Mouse (Mus musculus) brown adipose tissue, adult 24 weeks (tissue): Measurements from ENCODE around the gene Gm44503. TPM values are rescaled to one million over a fixed set of nuclear protein-coding genes. Genes with fewer than 3 reads are reported as not detected.
A peak's percentile ranks its signal among the peaks of the same experiment; 100 is the strongest.

Source experiments
- H3K27ac ChIP-seq: fragments of 200-500 bp; replicated peaks from 2 replicates; pipeline ENCODE4 v1.5.1; 2012; ENCODE audit warnings: low read depth, mild to moderate bottlenecking, low read length
- H3K4me1 ChIP-seq: fragments of 200-500 bp; 2 replicates; pipeline ENCODE4 v1.6.1; 2012; ENCODE audit warnings: low read length, mixed read lengths; ENCODE audit not compliant: control insufficient read depth, insufficient read depth, insufficient read length
- H3K4me3 ChIP-seq: fragments of 200-500 bp; 2 replicates; pipeline ENCODE4 v1.5.1; 2012; ENCODE audit warnings: low read depth, mild to moderate bottlenecking, low read length, moderate library complexity; ENCODE audit not compliant: insufficient read depth
- polyA plus RNA-seq: library from polyadenylated mRNA; stranded (reverse); fragments of >200 nt; gene quantifications from 2 replicates; pipeline ENCODE4 v1.2.4, GENCODE M21; 2012; ENCODE audit not compliant: missing spikeins, insufficient read depth, insufficient read length

Gene Gm44503
- polyA plus RNA-seq, 1 experiment, result not detected

GRCm38 (mm10) chr9:72955546-72955945, 3.1 kb upstream of the Gm44503 start:
- no peak overlapping the region for H3K27ac ChIP-seq
- peaks cover 2% of the 10 kb centered on the region; the same call in 1 of the 2 replicates for H3K4me1 ChIP-seq
- H3K4me3 ChIP-seq, result no peak overlapping the region

- Histone ChIP-seq H3K4me3 (no peak overlapping the region), H3K4me1 (peaks cover 2% of the 10 kb centered on the region; the same call in 1 of the 2 replicates), H3K27ac (no peak overlapping the region)
These were observed 2.7 kb downstream of the Gm44503 start for GRCm38 (mm10) chr9:72961346-72961745.

DNA sequence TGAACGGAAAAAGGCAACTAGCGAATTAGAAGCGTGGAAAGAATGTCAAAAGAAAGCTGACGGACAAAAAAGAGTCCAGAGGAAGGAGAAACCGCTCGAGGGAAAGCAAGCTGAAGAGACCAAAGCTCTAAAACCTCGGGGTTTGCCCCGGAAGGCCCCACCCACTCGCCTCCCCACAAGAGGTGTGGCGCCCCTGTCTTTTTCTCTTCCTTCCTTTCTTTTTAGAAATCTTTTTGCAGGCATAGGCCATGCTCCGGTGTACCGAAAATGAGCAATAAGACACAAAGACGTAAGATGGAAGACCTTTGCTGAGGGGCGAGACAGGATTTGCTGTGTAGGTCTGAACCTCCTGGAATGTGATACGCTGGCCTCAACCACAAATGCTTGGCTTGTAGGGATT, 3.3 kb downstream of the Gm44503 start:
- H3K27ac ChIP-seq, result no peak overlapping the region
- H3K4me1 ChIP-seq, result peaks cover 2% of the 10 kb centered on the region; the same call in 1 of the 2 replicates
- H3K4me3 ChIP-seq, result no peak overlapping the region

DNA sequence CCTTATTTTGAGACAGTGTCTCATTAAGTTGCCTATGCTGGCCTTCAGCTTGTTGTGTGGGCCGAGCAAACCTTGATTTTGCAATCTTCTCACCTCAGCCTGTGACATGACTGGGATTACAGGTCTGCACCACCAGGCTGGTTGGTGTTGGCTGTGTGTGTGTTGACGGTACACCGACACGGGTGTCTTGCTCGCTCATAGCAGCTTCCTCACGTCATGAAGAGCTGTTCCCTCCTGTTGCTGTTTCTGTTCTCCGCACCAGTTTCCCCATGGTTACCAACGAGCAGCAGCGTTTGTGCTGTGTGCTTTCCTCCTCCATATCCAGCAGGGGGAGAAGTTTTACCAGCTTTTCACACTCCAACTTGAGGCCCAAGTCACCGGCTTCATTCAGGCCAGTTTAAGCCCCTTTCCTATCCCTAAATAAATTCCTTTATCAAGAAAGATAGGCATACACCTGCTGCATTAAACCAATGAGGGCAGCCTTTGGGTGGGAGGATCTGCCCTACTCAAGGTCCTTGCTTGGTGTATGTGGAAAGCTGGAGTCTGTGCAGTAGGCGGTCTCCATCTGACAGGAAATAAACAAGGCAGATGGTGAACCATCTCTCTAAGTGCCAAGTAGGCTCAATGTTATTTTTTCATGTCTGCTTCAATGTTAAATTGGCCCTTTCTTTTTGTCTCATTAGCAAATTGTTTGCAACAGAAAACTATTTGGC, 9.9 kb downstream of the Gm44503 start:
- no peak overlapping the region for H3K4me3 ChIP-seq
- H3K4me1 ChIP-seq, result no peaks in the 10 kb centered on the region
- H3K27ac ChIP-seq, result no peak overlapping the region

DNA sequence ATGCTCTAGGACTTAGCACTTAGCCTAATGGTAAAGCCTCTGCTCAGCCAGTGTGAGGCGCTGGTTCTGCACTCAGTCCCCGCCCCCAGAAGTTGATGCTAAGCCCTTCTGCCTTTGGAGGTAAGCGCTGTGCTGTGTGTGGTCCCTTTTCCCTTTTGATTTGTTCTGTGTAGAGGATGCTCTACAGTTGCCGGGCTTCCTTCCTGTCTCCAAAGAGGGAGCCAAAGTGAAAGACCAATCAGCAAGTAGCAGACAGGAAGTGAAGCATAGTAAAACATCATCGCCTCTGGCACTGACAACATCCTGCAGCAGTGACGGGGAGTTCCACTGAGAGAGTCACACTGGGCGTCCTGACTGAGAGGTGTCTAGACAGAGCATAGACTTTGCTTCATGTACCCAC, 11.2 kb downstream of the Gm44503 start:
- H3K4me1 ChIP-seq, result no peaks in the 10 kb centered on the region
- H3K27ac ChIP-seq, result no peak overlapping the region
- H3K4me3 ChIP-seq, result no peak overlapping the region

GRCm38 (mm10) chr9:72972435-72972834, 13.8 kb downstream of the Gm44503 start:
- no peaks in the 10 kb centered on the region for H3K4me1 ChIP-seq
- no peak overlapping the region for H3K27ac ChIP-seq
- no peak overlapping the region for H3K4me3 ChIP-seq

- Histone ChIP-seq H3K4me3 (no peak overlapping the region), H3K27ac (no peak overlapping the region), H3K4me1 (no peaks in the 10 kb centered on the region)
These were observed 14.3 kb downstream of the Gm44503 start for GRCm38 (mm10) chr9:72972984-72973383.

GRCm38 (mm10) chr9:72974734-72975133, 16.1 kb downstream of the Gm44503 start:
- no peak overlapping the region for H3K4me3 ChIP-seq
- no peaks in the 10 kb centered on the region for H3K4me1 ChIP-seq
- no peak overlapping the region for H3K27ac ChIP-seq

- Histone ChIP-seq H3K4me3 (no peak overlapping the region), H3K27ac (no peak overlapping the region), H3K4me1 (no peaks in the 10 kb centered on the region)
These were observed 16.6 kb downstream of the Gm44503 start for GRCm38 (mm10) chr9:72975242-72975641.

GRCm38 (mm10) chr9:72983066-72983465, 24.4 kb downstream of the Gm44503 start:
- Histone ChIP-seq H3K4me3 (no peak overlapping the region), H3K27ac (no peak overlapping the region), H3K4me1 (peaks cover 2% of the 10 kb centered on the region; the same call in 1 of the 2 replicates)

- H3K4me1 ChIP-seq, result peaks cover 2% of the 10 kb centered on the region; the same call in 1 of the 2 replicates
- H3K4me3 ChIP-seq, result peak within 1 kb of the TSS; percentile 94
- 0 out of 2 replicates have a peak within 1 kb of the TSS, but pooled peaks have one; percentile 28 for H3K27ac ChIP-seq
These were observed 26.9 kb downstream of the Gm44503 start, which contains the start of the genes Ccpg1os and Ccpg1 for GRCm38 (mm10) chr9:72985250-72986220. Gene Ccpg1os, minus strand, starts transcription at chr9:72985382. Gene Ccpg1, plus strand, starts transcription at chr9:72985429.

DNA sequence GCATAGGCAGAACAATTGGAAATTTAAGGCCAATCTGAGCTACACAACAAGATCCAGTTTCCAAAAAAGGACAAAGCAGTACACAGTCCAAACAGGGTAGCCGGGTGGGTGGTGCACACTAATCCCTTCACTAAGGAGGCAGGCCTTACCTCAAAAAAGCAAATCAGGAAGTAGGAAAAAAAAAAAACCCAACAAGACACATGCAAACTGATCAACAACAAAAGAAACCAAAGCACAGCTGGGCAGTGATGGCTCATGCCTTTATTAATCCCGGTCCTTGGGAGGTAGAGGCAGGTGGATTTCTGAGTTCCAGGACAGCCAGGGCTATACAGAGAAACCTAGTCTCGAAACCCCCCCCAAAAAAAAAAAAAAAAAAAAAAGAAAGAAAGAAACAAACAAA, 29.1 kb downstream of the Gm44503 start:
- H3K27ac ChIP-seq, result no peak overlapping the region
- no peak overlapping the region for H3K4me3 ChIP-seq
- H3K4me1 ChIP-seq, result peaks cover 2% of the 10 kb centered on the region; the same call in 1 of the 2 replicates

DNA sequence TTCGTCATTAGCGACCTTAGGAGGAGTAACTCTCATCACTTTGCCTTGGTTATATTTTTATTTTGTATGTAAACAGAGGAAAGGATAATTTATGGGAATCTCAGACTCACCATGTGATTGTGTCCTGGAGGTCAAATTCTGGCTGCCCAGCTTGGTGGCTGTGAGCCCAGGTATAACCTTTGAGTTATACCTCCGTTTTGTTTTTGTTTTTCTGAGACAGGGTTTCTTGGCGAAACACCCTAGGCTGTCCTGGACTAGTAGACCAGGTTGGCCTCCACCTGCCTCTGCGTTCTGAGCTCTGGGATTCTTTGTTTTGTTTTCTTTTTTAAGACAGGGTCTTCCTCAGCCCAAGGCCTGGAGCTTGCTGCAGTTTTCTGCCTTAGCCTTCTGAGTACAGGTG, 30.1 kb downstream of the Gm44503 start:
- H3K27ac ChIP-seq, result no peak overlapping the region
- H3K4me3 ChIP-seq, result no peak overlapping the region
- peaks cover 2% of the 10 kb centered on the region; the same call in 1 of the 2 replicates for H3K4me1 ChIP-seq

DNA sequence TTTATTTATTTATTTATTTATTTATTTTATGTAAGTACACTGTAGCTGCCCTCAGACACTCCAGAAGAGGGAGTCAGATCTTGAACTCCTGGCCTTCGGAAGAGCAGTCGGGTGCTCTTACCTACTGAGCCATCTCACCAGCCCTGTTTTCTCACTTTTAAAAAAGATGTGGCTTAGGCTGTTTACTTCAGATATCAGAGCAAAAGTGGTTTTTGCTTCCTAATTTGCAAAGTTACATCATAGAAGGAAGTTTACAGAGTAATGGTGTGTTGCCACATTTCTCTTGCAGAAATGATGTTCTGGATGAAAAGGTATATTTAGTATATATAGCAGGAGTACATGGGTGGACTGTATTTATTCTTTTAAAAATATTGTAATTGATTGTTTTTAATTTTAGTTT, 32.8 kb downstream of the Gm44503 start:
- peaks cover 2% of the 10 kb centered on the region; the same call in 1 of the 2 replicates for H3K4me1 ChIP-seq
- no peak overlapping the region for H3K4me3 ChIP-seq
- no peak overlapping the region for H3K27ac ChIP-seq

- Histone ChIP-seq H3K4me1 (no peaks in the 10 kb centered on the region; the same call in 1 of the 2 replicates), H3K4me3 (no peak overlapping the region), H3K27ac (no peak overlapping the region)
These were observed 33.9 kb downstream of the Gm44503 start for GRCm38 (mm10) chr9:72992576-72992975.
